Mouse (Mus musculus) liver, postnatal 0 days (tissue): ENCODE data around the gene Atoh1. TPM values are rescaled to one million over a fixed set of nuclear protein-coding genes. Genes with fewer than 3 reads are reported as not detected.

Experiments
- ATAC-seq: fragments of 200-750 bp; cut with Nextera tagmentation; 2 replicates; pipeline ENCODE4 v1.8.0; 2017; ENCODE audit warnings: mild to moderate bottlenecking, moderate library complexity
- DNase-seq: peaks from one replicate; pipeline ENCODE4 v3.0.0-alpha.2; 2016
- H3K27ac ChIP-seq: fragments of 300-500 bp; sonication (generic); 2 replicates; pipeline ENCODE4 v1.5.1; 2014; ENCODE audit warnings: antibody characterized with exemption, moderate library complexity, mild to moderate bottlenecking, low read depth
- H3K27me3 ChIP-seq: fragments of 300-500 bp; sonication (generic); 2 replicates; pipeline ENCODE4 v1.6.1; 2014; ENCODE audit warnings: low read length, control low read depth, mixed read lengths; ENCODE audit not compliant: insufficient read depth
- H3K36me3 ChIP-seq: fragments of 300-500 bp; sonication (generic); replicated peaks from 2 replicates; pipeline ENCODE4 v1.6.1; 2014; ENCODE audit warnings: mild to moderate bottlenecking, control low read depth, low read length, moderate library complexity, mixed read lengths; ENCODE audit not compliant: insufficient read depth
- H3K4me1 ChIP-seq: fragments of 300-500 bp; sonication (generic); 2 replicates; pipeline ENCODE4 v1.6.1; 2014; ENCODE audit warnings: antibody characterized with exemption, mild to moderate bottlenecking, control low read depth; ENCODE audit not compliant: insufficient read depth
- H3K4me2 ChIP-seq: fragments of 300-500 bp; sonication (generic); 2 replicates; pipeline ENCODE4 v1.6.1; 2014; ENCODE audit warnings: low read depth, mild to moderate bottlenecking, low read length, moderate library complexity, mixed read lengths
- H3K4me3 ChIP-seq: fragments of 300-500 bp; sonication (generic); 2 replicates; pipeline ENCODE4 v1.5.1; 2014; ENCODE audit warnings: low read depth, low read length
- H3K9ac ChIP-seq: fragments of 300-500 bp; sonication (generic); replicated peaks from 2 replicates; pipeline ENCODE4 v1.6.1; 2014; ENCODE audit warnings: mild to moderate bottlenecking, moderate library complexity
- H3K9me3 ChIP-seq: fragments of 300-500 bp; sonication (generic); 2 replicates; pipeline ENCODE4 v1.6.1; 2016; ENCODE audit warnings: mild to moderate bottlenecking, control low read depth, low read length, mixed read lengths
- CTCF ChIP-seq: sonication (generic); IDR thresholded peaks from 2 replicates; pipeline ENCODE4 v1.5.1; 2016; ENCODE audit warnings: antibody characterized with exemption, low read depth
- EP300 ChIP-seq: IDR thresholded peaks from 2 replicates; pipeline ENCODE4 v1.6.1; 2016; ENCODE audit warnings: antibody characterized with exemption, low read depth, mild to moderate bottlenecking
- WGBS: fragments of 180-500 bp; shearing (Covaris S2); extraction: QIAGEN DNeasy Blood & Tissue Kit; methylation state at CpG from one replicate; pipeline ENCODE4 v1.1.7; 2014; ENCODE audit not compliant: insufficient replicate concordance; 5-methylcytosine and 5-hydroxymethylcytosine counted together
- polyA plus RNA-seq: library from polyadenylated mRNA; unstranded; fragments of >200 nt; fragmentation: Nextera tagmentation; extraction: Ambion mirVana; gene quantifications from 2 replicates; pipeline ENCODE4 v1.2.1, GENCODE M21; 2015

Gene Atoh1
- polyA plus RNA-seq, 1 experiment from 2014 or later = not detected

DNA sequence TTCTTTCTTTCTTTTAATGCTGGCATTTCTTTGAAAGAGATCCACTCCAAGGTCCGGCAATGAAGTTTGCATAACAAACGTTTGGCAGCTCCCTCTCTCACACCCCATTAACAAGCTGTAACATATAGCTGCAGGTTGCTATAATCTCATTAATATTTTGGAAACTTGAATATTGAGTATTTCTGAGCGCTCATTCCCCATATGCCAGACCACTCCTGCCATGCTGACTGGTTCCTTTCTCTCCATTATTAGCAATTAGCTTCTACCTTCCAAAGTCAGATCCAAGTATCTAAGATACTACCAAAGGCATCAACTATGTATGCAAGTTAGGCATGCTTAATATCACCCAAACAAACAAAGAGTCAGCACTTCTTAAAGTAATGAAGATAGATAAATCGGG lies 4.4 kb downstream of the Atoh1 start:
- Histone ChIP-seq H3K9ac (no peak overlapping the region), H3K4me2 (no peak overlapping the region), H3K36me3 (no peaks in the 10 kb centered on the region), H3K4me3 (no peak overlapping the region), H3K27me3 (peaks cover 63% of the 10 kb centered on the region), H3K27ac (no peak overlapping the region), H3K4me1 (peaks cover 12% of the 10 kb centered on the region), H3K9me3 (no peaks in the 10 kb centered on the region)
- WGBS = 2% methylated on average over 4 of the region's 4 CpGs
- no peak for ATAC-seq
- DNase-seq = no peak
- no peak for TF ChIP-seq CTCF
- no peak for TF ChIP-seq EP300

DNA sequence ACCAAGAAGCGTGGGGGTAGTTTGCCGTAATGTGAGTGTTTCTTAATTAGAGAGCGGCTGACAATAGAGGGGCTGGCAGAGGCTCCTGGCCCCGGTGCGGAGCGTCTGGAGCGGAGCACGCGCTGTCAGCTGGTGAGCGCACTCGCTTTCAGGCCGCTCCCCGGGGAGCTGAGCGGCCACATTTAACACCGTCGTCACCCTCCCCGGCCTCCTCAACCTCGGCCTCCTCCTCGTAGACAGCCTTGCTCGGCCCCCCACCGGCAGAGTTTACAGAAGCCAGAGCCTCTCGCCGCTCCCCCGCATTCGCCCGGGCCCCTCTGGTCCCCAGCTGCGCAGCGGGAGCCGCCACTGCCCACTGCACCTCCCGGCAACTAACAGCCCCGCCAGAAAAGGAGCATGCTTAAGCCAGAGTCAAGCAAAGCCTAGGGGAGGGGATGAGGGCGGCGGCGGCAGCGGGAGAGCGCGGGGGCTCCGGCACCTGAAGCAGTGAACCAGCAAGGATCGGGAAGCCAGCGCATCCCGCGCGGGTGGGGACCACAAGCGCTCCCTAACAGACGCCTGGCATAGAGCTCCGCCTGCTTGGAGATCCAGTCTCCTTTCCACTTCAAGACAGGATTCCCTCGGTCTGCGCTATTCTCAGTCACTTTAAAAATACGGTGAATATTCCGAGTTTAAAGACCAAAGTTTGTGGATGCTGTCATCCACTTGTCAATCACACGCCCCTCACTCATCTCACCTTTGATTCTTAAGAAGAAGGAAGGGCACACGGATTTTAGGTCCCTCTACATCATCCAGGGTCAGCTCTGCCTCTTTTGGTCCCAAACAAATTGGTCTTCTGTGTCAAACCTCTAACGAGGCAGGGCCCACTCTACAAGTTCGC lies 5.8 kb downstream of the Atoh1 start:
- H3K4me1 ChIP-seq = no peaks in the 10 kb centered on the region
- ATAC-seq = no peak
- no peak overlapping the region for H3K4me3 ChIP-seq
- TF ChIP-seq EP300 (no peak), CTCF (no peak)
- H3K9me3 ChIP-seq = no peaks in the 10 kb centered on the region
- no peak overlapping the region for H3K27ac ChIP-seq
- H3K4me2 ChIP-seq = no peak overlapping the region
- H3K27me3 ChIP-seq = peaks cover 50% of the 10 kb centered on the region
- no peak overlapping the region for H3K9ac ChIP-seq
- no peaks in the 10 kb centered on the region for H3K36me3 ChIP-seq
- no peak for DNase-seq
- 3% methylated on average over 42 of the region's 54 CpGs for WGBS

DNA sequence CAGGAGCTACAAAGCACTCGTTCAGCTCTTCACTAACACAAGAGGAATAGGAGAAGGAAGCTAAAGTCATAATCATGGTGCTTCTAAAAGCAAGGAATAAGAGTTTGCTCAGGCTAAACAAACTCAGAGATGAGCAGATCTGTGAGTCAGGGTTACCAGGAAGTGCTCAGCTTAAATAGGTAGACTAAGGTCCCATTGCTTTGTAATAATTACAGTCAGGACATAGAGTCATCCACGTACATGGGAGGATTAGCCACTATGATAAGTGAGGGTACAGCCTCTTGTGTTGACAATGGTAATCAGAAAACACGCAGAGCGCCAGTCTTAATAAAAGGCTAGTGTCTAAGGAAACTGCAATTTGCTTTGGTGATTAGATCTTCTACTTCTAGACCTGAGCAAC lies 7.4 kb downstream of the Atoh1 start:
- Histone ChIP-seq H3K4me3 (no peak overlapping the region), H3K9ac (no peak overlapping the region), H3K9me3 (no peaks in the 10 kb centered on the region), H3K4me2 (no peak overlapping the region), H3K4me1 (no peaks in the 10 kb centered on the region), H3K27me3 (peaks cover 35% of the 10 kb centered on the region), H3K36me3 (no peaks in the 10 kb centered on the region), H3K27ac (no peak overlapping the region)
- WGBS = 54% methylated on average over 4 of the region's 4 CpGs
- no peak for DNase-seq
- no peak for TF ChIP-seq CTCF
- TF ChIP-seq EP300 = no peak
- ATAC-seq = no peak

DNA sequence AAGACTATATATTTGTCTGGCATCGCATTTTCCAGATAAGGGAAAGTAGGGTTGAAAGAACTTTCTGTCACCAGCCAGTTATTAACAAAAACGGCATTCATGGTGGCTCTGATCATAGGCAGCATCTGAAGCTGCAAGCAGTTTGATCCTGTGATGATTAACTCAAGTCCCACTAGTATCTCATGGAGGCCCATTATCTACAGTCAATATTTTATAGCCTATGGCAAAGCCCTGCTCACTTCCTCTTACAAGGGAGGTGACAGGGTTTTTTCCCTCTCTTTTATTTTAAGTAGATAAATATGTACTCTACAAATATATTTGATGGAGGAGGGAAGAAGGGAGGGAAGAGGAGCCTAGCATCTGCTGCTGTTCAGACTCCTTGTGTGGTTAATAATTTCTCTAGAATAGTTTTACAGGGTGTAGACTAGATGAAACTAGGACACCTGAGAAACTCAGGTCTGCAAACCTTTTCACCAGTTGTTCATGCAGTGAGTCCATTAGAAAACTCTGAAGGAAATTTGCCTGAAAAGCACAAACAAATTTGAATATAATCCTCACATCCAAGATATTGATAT lies 14.1 kb downstream of the Atoh1 start:
- TF ChIP-seq CTCF (no peak), EP300 (no peak)
- no peak for DNase-seq
- no peak overlapping the region for H3K4me3 ChIP-seq
- no peaks in the 10 kb centered on the region for H3K4me1 ChIP-seq
- H3K36me3 ChIP-seq = no peaks in the 10 kb centered on the region
- H3K9me3 ChIP-seq = no peaks in the 10 kb centered on the region
- 48% methylated on average over 2 of the region's 2 CpGs for WGBS
- no peaks in the 10 kb centered on the region for H3K27me3 ChIP-seq
- no peak overlapping the region for H3K4me2 ChIP-seq
- ATAC-seq = no peak
- H3K27ac ChIP-seq = no peak overlapping the region
- H3K9ac ChIP-seq = no peak overlapping the region

DNA sequence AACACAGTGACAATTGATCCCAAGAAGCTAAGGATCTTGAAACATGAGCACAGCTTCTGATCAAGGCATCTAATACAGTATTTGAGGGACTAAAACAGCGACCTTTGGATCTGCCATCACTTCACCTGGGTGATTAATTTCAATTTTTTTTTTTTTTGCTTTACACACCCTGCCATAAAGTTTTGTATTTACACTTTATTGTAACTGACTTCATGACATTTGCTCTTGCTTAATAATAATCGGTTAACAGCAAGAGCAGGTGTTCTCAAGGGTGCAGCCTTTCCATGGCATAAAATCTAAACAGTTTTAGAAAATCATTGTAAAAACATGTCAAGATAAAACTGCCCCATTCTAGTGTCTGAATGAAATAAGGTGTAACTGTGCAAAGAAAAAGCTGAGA lies 25.6 kb downstream of the Atoh1 start:
- 59% methylated on average over 2 of the region's 2 CpGs for whole genome bisulfite sequencing

DNA sequence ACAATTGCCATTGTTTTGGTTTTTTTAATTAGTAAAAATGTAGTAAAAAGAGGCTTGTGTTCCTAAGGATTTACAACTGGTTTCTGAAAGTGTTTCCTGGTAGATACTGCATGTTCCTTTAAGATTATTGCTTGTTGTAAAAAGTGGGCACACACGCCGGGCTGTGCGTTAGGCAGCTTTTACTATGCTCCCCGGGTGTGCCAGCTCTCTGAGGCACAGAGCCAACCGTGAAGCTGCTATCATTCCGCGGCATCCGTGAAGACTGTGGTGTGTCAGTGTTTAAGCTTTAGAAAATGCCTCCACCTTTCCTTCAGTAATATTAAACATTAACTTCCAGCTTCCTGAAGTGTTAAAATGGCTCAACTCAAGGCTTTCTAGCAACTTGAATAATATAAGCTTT lies 35.0 kb downstream of the Atoh1 start:
- H3K27me3 ChIP-seq = no peaks in the 10 kb centered on the region
- no peaks in the 10 kb centered on the region for H3K4me1 ChIP-seq
- H3K9ac ChIP-seq = no peak overlapping the region
- no peak overlapping the region for H3K4me3 ChIP-seq
- TF ChIP-seq CTCF (no peak), EP300 (no peak)
- H3K4me2 ChIP-seq = no peak overlapping the region
- H3K27ac ChIP-seq = no peak overlapping the region
- DNase-seq (no peak), ATAC-seq (no peak)
- H3K36me3 ChIP-seq = no peaks in the 10 kb centered on the region
- H3K9me3 ChIP-seq = no peaks in the 10 kb centered on the region
- 69% methylated on average over 8 of the region's 8 CpGs for WGBS

More for the DNA sequence above, 25.6 kb downstream of the Atoh1 start:
- DNase-seq (no peak), ATAC-seq (no peak)
- Histone ChIP-seq H3K27ac (no peak overlapping the region), H3K4me2 (no peak overlapping the region), H3K4me1 (no peaks in the 10 kb centered on the region), H3K9ac (no peak overlapping the region), H3K4me3 (no peak overlapping the region), H3K36me3 (no peaks in the 10 kb centered on the region), H3K9me3 (no peaks in the 10 kb centered on the region), H3K27me3 (no peaks in the 10 kb centered on the region)
- no peak for TF ChIP-seq CTCF
- no peak for TF ChIP-seq EP300
